Mouse (Mus musculus): ENCODE measurements around the gene Asic2. TPM values are rescaled to one million over a fixed set of nuclear protein-coding genes. Genes with fewer than 3 reads are reported as not detected.

Asic2 gene
- total RNA-seq, 2 experiments from 2014 or later, result 0.11 to 0.31 TPM

GRCm38 (mm10) chr11:81845010-81845685, 123.1 kb downstream of the Asic2 start:
- peak; percentile 23 for DNase-seq (ENCODE audit: low spot score)

- DNase-seq (ENCODE audit: low spot score), result no peak
These were observed 127.3 kb downstream of the Asic2 start for GRCm38 (mm10) chr11:81841001-81841400.

- no peak for DNase-seq (ENCODE audit: low spot score)
These were observed 129.8 kb downstream of the Asic2 start for GRCm38 (mm10) chr11:81838426-81838825.

GRCm38 (mm10) chr11:81832381-81832780, 135.9 kb downstream of the Asic2 start:
- DNase-seq (ENCODE audit: low spot score), result no peak

- DNase-seq (ENCODE audit: low spot score), result no peak
These were observed 151.7 kb downstream of the Asic2 start for GRCm38 (mm10) chr11:81816531-81816930.

GRCm38 (mm10) chr11:81814816-81815215, 153.4 kb downstream of the Asic2 start:
- no peak for DNase-seq (ENCODE audit: low spot score)

GRCm38 (mm10) chr11:81806905-81807659, 161.2 kb downstream of the Asic2 start:
- DNase-seq (ENCODE audit: low spot score), result no peak

- no peak for DNase-seq (ENCODE audit: low spot score)
These were observed 164.7 kb downstream of the Asic2 start for GRCm38 (mm10) chr11:81803544-81803943.

- no peak for DNase-seq (ENCODE audit: low spot score)
These were observed 165.6 kb downstream of the Asic2 start for GRCm38 (mm10) chr11:81802614-81803013.

- no peak for DNase-seq (ENCODE audit: low spot score)
These were observed 167.4 kb downstream of the Asic2 start for GRCm38 (mm10) chr11:81800899-81801298.

- no peak for DNase-seq (ENCODE audit: low spot score)
These were observed 174.7 kb downstream of the Asic2 start for GRCm38 (mm10) chr11:81793588-81793987.

GRCm38 (mm10) chr11:81791579-81791978, 176.7 kb downstream of the Asic2 start:
- DNase-seq (ENCODE audit: low spot score), result no peak

GRCm38 (mm10) chr11:81780596-81780995, 187.7 kb downstream of the Asic2 start:
- no peak for DNase-seq (ENCODE audit: low spot score)

GRCm38 (mm10) chr11:81779881-81780280, 188.4 kb downstream of the Asic2 start:
- DNase-seq (ENCODE audit: low spot score), result peak; percentile 47

GRCm38 (mm10) chr11:81771195-81771895, 196.9 kb downstream of the Asic2 start:
- DNase-seq (ENCODE audit: low spot score), result no peak

GRCm38 (mm10) chr11:81769691-81770260, 198.5 kb downstream of the Asic2 start:
- DNase-seq (ENCODE audit: low spot score), result no peak

GRCm38 (mm10) chr11:81768305-81768704, 200.0 kb downstream of the Asic2 start:
- no peak for DNase-seq (ENCODE audit: low spot score)

- no peak for DNase-seq (ENCODE audit: low spot score)
These were observed 200.5 kb downstream of the Asic2 start for GRCm38 (mm10) chr11:81767781-81768180.

- peak; percentile 4 for DNase-seq (ENCODE audit: low spot score)
These were observed 203.0 kb downstream of the Asic2 start for GRCm38 (mm10) chr11:81765288-81765687.

GRCm38 (mm10) chr11:81764778-81765177, 203.5 kb downstream of the Asic2 start:
- no peak for DNase-seq (ENCODE audit: low spot score)

- no peak for DNase-seq (ENCODE audit: low spot score)
These were observed 211.0 kb downstream of the Asic2 start for GRCm38 (mm10) chr11:81757221-81757620.

GRCm38 (mm10) chr11:81750876-81751275, 217.4 kb downstream of the Asic2 start:
- no peak for DNase-seq (ENCODE audit: low spot score)
